Mouse (Mus musculus): ENCODE results near the gene Calr4. TPM values are rescaled to one million over a fixed set of nuclear protein-coding genes. Genes with fewer than 3 reads are reported as not detected.
A peak's percentile ranks its signal among the peaks of the same experiment; 100 is the strongest.

Calr4 gene
- polyA plus RNA-seq, 1 experiment from 2014 or later = 0.12 TPM

- Histone ChIP-seq H3K27me3 (ENCODE audit: insufficient read depth, low read length) (no peaks in the 10 kb centered on the region), H3K9me3 (replicated peaks; ENCODE audit: low read length) (no peaks in the 10 kb centered on the region), H3K4me3 (replicated peaks; ENCODE audit: low read depth, low read length) (no peak overlapping the region), H3K4me1 (replicated peaks; ENCODE audit: insufficient read depth, low read length) (no peaks in the 10 kb centered on the region), H3K4me2 (ENCODE audit: low read length) (no peak overlapping the region), H3K9ac (ENCODE audit: low read depth, low read length) (no peak overlapping the region), H3K36me3 (ENCODE audit: insufficient read depth, low read length) (no peaks in the 10 kb centered on the region), H3K27ac (no peak overlapping the region)
- peak; percentile 19; the same call in 1 of the 2 replicates for TF ChIP-seq CTCF (IDR thresholded peaks at IDR 0.05; ENCODE audit: low read depth)
- WGBS = 54% methylated on average over 2 of the region's 2 CpGs
- ATAC-seq (replicated peaks; ENCODE audit: low FRiP score, low read depth) (no peak), DNase-seq (ENCODE audit: low spot score) (no peak)
Observed at GRCm38 (mm10) chr4:109255321-109255720, 21.0 kb downstream of the Calr4 start.

- Histone ChIP-seq H3K9me3 (replicated peaks; ENCODE audit: low read length) (no peaks in the 10 kb centered on the region), H3K27ac (no peak overlapping the region), H3K4me3 (replicated peaks; ENCODE audit: low read depth, low read length) (no peak overlapping the region), H3K27me3 (ENCODE audit: insufficient read depth, low read length) (no peaks in the 10 kb centered on the region), H3K4me1 (replicated peaks; ENCODE audit: insufficient read depth, low read length) (no peaks in the 10 kb centered on the region), H3K36me3 (ENCODE audit: insufficient read depth, low read length) (no peaks in the 10 kb centered on the region), H3K4me2 (ENCODE audit: low read length) (no peak overlapping the region), H3K9ac (ENCODE audit: low read depth, low read length) (no peak overlapping the region)
- no peak for TF ChIP-seq CTCF (IDR thresholded peaks at IDR 0.05; ENCODE audit: low read depth)
- DNase-seq (ENCODE audit: low spot score) (no peak), ATAC-seq (replicated peaks; ENCODE audit: low FRiP score, low read depth) (no peak)
- 86% methylated on average over 11 of the region's 11 CpGs for WGBS
Observed at GRCm38 (mm10) chr4:109255727-109256417, 21.6 kb downstream of the Calr4 start.

GRCm38 (mm10) chr4:109256791-109257190 is 22.5 kb downstream of the Calr4 start:
- Histone ChIP-seq H3K36me3 (ENCODE audit: insufficient read depth, low read length) (no peaks in the 10 kb centered on the region), H3K27ac (no peak overlapping the region), H3K9me3 (replicated peaks; ENCODE audit: low read length) (no peaks in the 10 kb centered on the region), H3K4me2 (ENCODE audit: low read length) (no peak overlapping the region), H3K4me1 (replicated peaks; ENCODE audit: insufficient read depth, low read length) (no peaks in the 10 kb centered on the region), H3K27me3 (ENCODE audit: insufficient read depth, low read length) (no peaks in the 10 kb centered on the region), H3K9ac (ENCODE audit: low read depth, low read length) (no peak overlapping the region), H3K4me3 (replicated peaks; ENCODE audit: low read depth, low read length) (no peak overlapping the region)
- DNase-seq (ENCODE audit: low spot score) (no peak), ATAC-seq (replicated peaks; ENCODE audit: low FRiP score, low read depth) (no peak)
- WGBS = 93% methylated on average over 6 of the region's 6 CpGs
- TF ChIP-seq CTCF (IDR thresholded peaks at IDR 0.05; ENCODE audit: low read depth) = no peak

- Histone ChIP-seq H3K9me3 (replicated peaks; ENCODE audit: low read length) (no peaks in the 10 kb centered on the region), H3K4me1 (replicated peaks; ENCODE audit: insufficient read depth, low read length) (no peaks in the 10 kb centered on the region), H3K27ac (no peak overlapping the region), H3K27me3 (ENCODE audit: insufficient read depth, low read length) (no peaks in the 10 kb centered on the region), H3K9ac (ENCODE audit: low read depth, low read length) (no peak overlapping the region), H3K4me3 (replicated peaks; ENCODE audit: low read depth, low read length) (no peak overlapping the region), H3K36me3 (ENCODE audit: insufficient read depth, low read length) (no peaks in the 10 kb centered on the region), H3K4me2 (ENCODE audit: low read length) (no peak overlapping the region)
- no peak for DNase-seq (ENCODE audit: low spot score)
- no peak; the same call in 1 of the 2 replicates for ATAC-seq (replicated peaks; ENCODE audit: low FRiP score, low read depth)
- no peak for TF ChIP-seq CTCF (IDR thresholded peaks at IDR 0.05; ENCODE audit: low read depth)
Observed at GRCm38 (mm10) chr4:109257639-109258038, 23.4 kb downstream of the Calr4 start.

- 46% methylated on average over 6 of the region's 6 CpGs for WGBS
- H3K9ac ChIP-seq (ENCODE audit: low read depth, low read length) = no peak overlapping the region
- TF ChIP-seq CTCF (IDR thresholded peaks at IDR 0.05; ENCODE audit: low read depth) = no peak
- no peaks in the 10 kb centered on the region for H3K4me1 ChIP-seq (replicated peaks; ENCODE audit: insufficient read depth, low read length)
- peak; percentile 37 for DNase-seq (ENCODE audit: low spot score)
- H3K4me3 ChIP-seq (replicated peaks; ENCODE audit: low read depth, low read length) = no peak overlapping the region
- H3K4me2 ChIP-seq (ENCODE audit: low read length) = no peak overlapping the region
- no peaks in the 10 kb centered on the region for H3K27me3 ChIP-seq (ENCODE audit: insufficient read depth, low read length)
- H3K27ac ChIP-seq = no peak overlapping the region
- no peaks in the 10 kb centered on the region for H3K9me3 ChIP-seq (replicated peaks; ENCODE audit: low read length)
- H3K36me3 ChIP-seq (ENCODE audit: insufficient read depth, low read length) = no peaks in the 10 kb centered on the region
- ATAC-seq (replicated peaks; ENCODE audit: low FRiP score, low read depth) = no peak
Observed at GRCm38 (mm10) chr4:109262068-109262467, 27.8 kb downstream of the Calr4 start.

- DNase-seq (ENCODE audit: low spot score) = no peak
- H3K36me3 ChIP-seq (ENCODE audit: insufficient read depth, low read length) = no peaks in the 10 kb centered on the region
- WGBS = 90% methylated on average over 3 of the region's 3 CpGs
- no peaks in the 10 kb centered on the region for H3K9me3 ChIP-seq (replicated peaks; ENCODE audit: low read length)
- no peak for TF ChIP-seq CTCF (IDR thresholded peaks at IDR 0.05; ENCODE audit: low read depth)
- H3K4me1 ChIP-seq (replicated peaks; ENCODE audit: insufficient read depth, low read length) = no peaks in the 10 kb centered on the region
- H3K27ac ChIP-seq = no peak overlapping the region
- no peak for ATAC-seq (replicated peaks; ENCODE audit: low FRiP score, low read depth)
- no peaks in the 10 kb centered on the region for H3K27me3 ChIP-seq (ENCODE audit: insufficient read depth, low read length)
- no peak overlapping the region for H3K4me2 ChIP-seq (ENCODE audit: low read length)
- H3K9ac ChIP-seq (ENCODE audit: low read depth, low read length) = no peak overlapping the region
- no peak overlapping the region for H3K4me3 ChIP-seq (replicated peaks; ENCODE audit: low read depth, low read length)
Observed at GRCm38 (mm10) chr4:109266056-109266455, 31.8 kb downstream of the Calr4 start.

- 30% methylated on average over 2 of the region's 2 CpGs for WGBS
- H3K9ac ChIP-seq (ENCODE audit: low read depth, low read length) = no peak overlapping the region
Observed at GRCm38 (mm10) chr4:109266744-109267143, 32.5 kb downstream of the Calr4 start.

More at GRCm38 (mm10) chr4:109266744-109267143, 32.5 kb downstream of the Calr4 start:
- no peak for TF ChIP-seq CTCF (IDR thresholded peaks at IDR 0.05; ENCODE audit: low read depth)
- Histone ChIP-seq H3K36me3 (ENCODE audit: insufficient read depth, low read length) (no peaks in the 10 kb centered on the region), H3K27me3 (ENCODE audit: insufficient read depth, low read length) (no peaks in the 10 kb centered on the region), H3K4me1 (replicated peaks; ENCODE audit: insufficient read depth, low read length) (no peaks in the 10 kb centered on the region), H3K27ac (no peak overlapping the region), H3K9me3 (replicated peaks; ENCODE audit: low read length) (no peaks in the 10 kb centered on the region), H3K4me2 (ENCODE audit: low read length) (no peak overlapping the region), H3K4me3 (replicated peaks; ENCODE audit: low read depth, low read length) (no peak overlapping the region)
- ATAC-seq (replicated peaks; ENCODE audit: low FRiP score, low read depth) (no peak), DNase-seq (ENCODE audit: low spot score) (no peak)

All from kidney, postnatal 0 days (tissue).